Comparison of ENCODE assay signal across 14 mouse cellular contexts in genomic region chr2:4603361-4603945, GRCm38 (mm10). TPM values are rescaled to one million over a fixed set of nuclear protein-coding genes. Genes with fewer than 3 reads are reported as not detected.
A peak's percentile ranks its signal among the peaks of the same experiment; 100 is the strongest.
DNase-seq lines count a peak whose midpoint lies in the region; ATAC-seq and TF ChIP-seq lines count a peak whose summit lies in the region.
"Had no signal": no experiment of that assay in that cellular context is flagged by ENCODE, and none has a peak within 500 bp of the region (broad histone marks: within the 10 kb centered on the region; RNA-seq: fewer than 3 reads in every experiment).

No protein-coding gene starts in this region.

- DNase-seq in heart, postnatal 14 days = peak; percentile 51 to 58
- DNase-seq in heart, postnatal 36 days = no peak
- no peak for DNase-seq in liver, embryonic 13.5 days
- DNase-seq in liver, embryonic 11.5 days (ENCODE audit: low spot score) = no peak
- DNase-seq in ES-E14 (ENCODE audit: low read depth, low spot score) = no peak
- DNase-seq in kidney, postnatal 14 days = peak; percentile 28
- no peak for DNase-seq in right cerebral cortex, postnatal 36 days (ENCODE audit: low spot score in 2 of 2)
- no peak for DNase-seq in embryo, embryonic 11 days
- DNase-seq: adrenal gland, postnatal 36 days; right cerebral cortex, postnatal 25 days had no signal

- H3K4me3 ChIP-seq in liver, embryonic 13.5 days (replicated peaks) = no peak overlapping the region
- no peak overlapping the region for H3K4me3 ChIP-seq in liver, embryonic 11.5 days (ENCODE audit: low read depth, low read length)
- peak overlapping the region; percentile 36 to 50 for H3K4me3 ChIP-seq in ES-E14 (ENCODE audit: insufficient read depth in 1 of 2, low read depth in 1 of 2, low read length in 2 of 2, poor library complexity in 1 of 2, severe bottlenecking in 1 of 2)
- H3K4me3 ChIP-seq: embryonic facial prominence, embryonic 12.5 days; liver, embryonic 15.5 days; midbrain, embryonic 12.5 days had no signal

- no peak overlapping the region for H3K4me2 ChIP-seq in liver, embryonic 13.5 days
- no peak overlapping the region for H3K4me2 ChIP-seq in liver, embryonic 11.5 days
- H3K4me2 ChIP-seq: embryonic facial prominence, embryonic 12.5 days; liver, embryonic 15.5 days; midbrain, embryonic 12.5 days had no signal

- H3K9me3 ChIP-seq in liver, embryonic 13.5 days (replicated peaks) = no peaks in the 10 kb centered on the region
- no peaks in the 10 kb centered on the region for H3K9me3 ChIP-seq in liver, embryonic 11.5 days (ENCODE audit: control insufficient read depth, low read length)
- no peaks in the 10 kb centered on the region for H3K9me3 ChIP-seq in ES-E14 (ENCODE audit: control insufficient read depth, insufficient read depth, low read depth, low read length)
- H3K9me3 ChIP-seq: embryonic facial prominence, embryonic 12.5 days; liver, embryonic 15.5 days; midbrain, embryonic 12.5 days had no signal

- H3K9ac ChIP-seq in liver, embryonic 13.5 days = no peak overlapping the region
- H3K9ac ChIP-seq in liver, embryonic 11.5 days (ENCODE audit: low read depth, low read length) = no peak overlapping the region
- peak overlapping the region; percentile 22 for H3K9ac ChIP-seq in ES-E14 (ENCODE audit: insufficient read depth, low read depth, low read length, poor library complexity, severe bottlenecking)
- H3K9ac ChIP-seq: embryonic facial prominence, embryonic 12.5 days; liver, embryonic 15.5 days; midbrain, embryonic 12.5 days had no signal

- in situ Hi-C loops in ES-E14 (cut with MboI; ENCODE audit: low sequenced_read_pairs in 2 of 2, unreplicated experiment in 2 of 2) = no loop called here

- intact Hi-C loops in heart, postnatal 14 days (cut with DNase I) = loop anchor here (5.0 kb wide), 2 partner anchors 259 to 381 kb away; no protein-coding TSS in a partner anchor
- intact Hi-C loops in heart, postnatal 36 days (cut with DNase I) = no loop called here

- no peaks in the 10 kb centered on the region for H3K4me1 ChIP-seq in liver, embryonic 13.5 days (replicated peaks)
- H3K4me1 ChIP-seq in liver, embryonic 11.5 days (replicated peaks; ENCODE audit: control insufficient read depth, insufficient read depth, low read length) = no peaks in the 10 kb centered on the region; the same call in 1 of the 2 replicates
- peaks cover 0 to 20% of the 10 kb centered on the region in 2 experiments; a peak in 2 of 4 replicates for H3K4me1 ChIP-seq in ES-E14 (ENCODE audit: control insufficient read depth in 2 of 2, insufficient read depth in 2 of 2, low read length in 2 of 2, poor library complexity in 1 of 2)
- H3K4me1 ChIP-seq: liver, embryonic 15.5 days; midbrain, embryonic 12.5 days had no signal

- WGBS in liver, embryonic 13.5 days (ENCODE audit: insufficient replicate concordance) = 91% methylated on average over 33 of the region's 33 CpGs
- WGBS in liver, embryonic 11.5 days = 89% methylated on average over 33 of the region's 33 CpGs

- H3K36me3 ChIP-seq in liver, embryonic 13.5 days = peaks cover 99% of the 10 kb centered on the region
- peaks cover 37% of the 10 kb centered on the region for H3K36me3 ChIP-seq in liver, embryonic 11.5 days (ENCODE audit: control insufficient read depth, insufficient read depth, low read length)
- peaks cover 33% of the 10 kb centered on the region for H3K36me3 ChIP-seq in ES-E14 (ENCODE audit: control insufficient read depth, insufficient read depth, low read length, poor library complexity, severe bottlenecking)

- ATAC-seq in liver, embryonic 13.5 days (ENCODE audit: low read depth) = peak; percentile 21; the same call in 1 of the 2 replicates
- no peak for ATAC-seq in liver, embryonic 11.5 days (replicated peaks; ENCODE audit: low FRiP score)
- ATAC-seq: forebrain, embryonic 14.5 days had no signal

- H3K27me3 ChIP-seq in liver, embryonic 13.5 days = no peaks in the 10 kb centered on the region
- H3K27me3 ChIP-seq in liver, embryonic 11.5 days (replicated peaks; ENCODE audit: control insufficient read depth, insufficient read depth, low read length) = no peaks in the 10 kb centered on the region
- H3K27me3 ChIP-seq: embryonic facial prominence, embryonic 12.5 days; liver, embryonic 15.5 days; midbrain, embryonic 12.5 days had no signal

- H3K27ac ChIP-seq in liver, embryonic 13.5 days = no peak overlapping the region
- H3K27ac ChIP-seq in liver, embryonic 11.5 days (ENCODE audit: low read depth, low read length) = no peak overlapping the region
- no peak overlapping the region for H3K27ac ChIP-seq in ES-E14 (ENCODE audit: insufficient read depth, low read depth, low read length, poor library complexity, severe bottlenecking)
- H3K27ac ChIP-seq: embryonic facial prominence, embryonic 12.5 days; liver, embryonic 15.5 days; midbrain, embryonic 12.5 days had no signal

TF ChIP-seq in ES-E14, 5 proteins besides CTCF, POLR2A, EP300 and RAD21:
- TF ChIP-seq CHD2 (IDR thresholded peaks at IDR 0.05; ENCODE audit: low read depth, low read length) (no peak), ZNF384 (IDR thresholded peaks at IDR 0.05; ENCODE audit: low read depth, low read length) (no peak), HCFC1 (IDR thresholded peaks at IDR 0.05; ENCODE audit: borderline replicate concordance, insufficient read depth, low read length) (no peak)

RNA-seq across cellular contexts. Expression of gene Prpf18, which starts 48.5 kb away (rescaled TPM):
- total RNA-seq in heart, postnatal 14 days (2021) = 10 to 100 TPM; 30.0 to 31.5 TPM
- 10 to 100 TPM; 35.1 to 37.8 TPM for total RNA-seq in heart, postnatal 36 days (2021)
- 27.3 and 34.2 TPM in 2 replicates for polyA plus RNA-seq in liver, embryonic 13.5 days (2015; fragmentation: Nextera tagmentation; extraction: Ambion mirVana)
- polyA plus RNA-seq in liver, embryonic 11.5 days (2014; fragmentation: Nextera tagmentation; extraction: Ambion mirVana) = 37.1 and 39.9 TPM in 2 replicates
- total RNA-seq in ES-E14 (2012; rRNA removed) = 17.4 and 22.9 TPM in 2 replicates

Comparison
In these comparisons a context has a peak if more than half of its experiments do, and no peak if none do; other contexts are left out.
1. DNase-seq: peak in heart, postnatal 14 days (2 of 2) and kidney, postnatal 14 days (single experiment); none in heart, postnatal 36 days (0 of 2), liver, embryonic 13.5 days (single experiment), liver, embryonic 11.5 days (single experiment), ES-E14 (single experiment), right cerebral cortex, postnatal 36 days (0 of 2) and embryo, embryonic 11 days (single experiment).
2. H3K4me3 ChIP-seq: peak in ES-E14 (2 of 2); none in liver, embryonic 13.5 days (single experiment) and liver, embryonic 11.5 days (single experiment).